ENCODE assay signal across 22 mouse cellular contexts in the genomic region with DNA sequence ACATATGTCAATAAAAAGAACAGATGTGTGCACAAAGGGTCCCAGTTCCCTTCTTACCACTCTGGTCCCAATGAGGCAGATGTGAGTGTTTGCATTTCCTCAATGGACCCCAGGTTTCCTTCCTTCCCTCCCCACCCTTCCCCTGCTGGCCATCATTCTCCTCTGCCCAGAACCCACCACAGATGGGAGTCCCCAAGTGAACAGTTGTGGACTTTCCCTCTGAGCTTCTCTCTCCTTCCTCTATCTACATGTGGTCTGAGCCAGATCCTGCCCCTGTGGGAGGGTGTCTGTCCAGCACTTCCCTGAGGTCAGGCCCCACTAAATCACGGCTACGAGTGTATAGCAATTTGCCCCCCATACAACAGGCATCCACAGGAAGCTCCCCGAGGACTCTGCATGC. TPM values are rescaled to one million over a fixed set of nuclear protein-coding genes. Genes with fewer than 3 reads are reported as not detected.
"Had no signal": no experiment of that assay in that cellular context is flagged by ENCODE, and none has a peak within 500 bp of the region (broad histone marks: within the 10 kb centered on the region; RNA-seq: fewer than 3 reads in every experiment).

No protein-coding gene starts in this region.

- ATAC-seq: liver, postnatal 0 days; lung, postnatal 0 days had no signal

- H3K36me3 ChIP-seq: midbrain, embryonic 12.5 days; neural tube, embryonic 12.5 days; stomach, embryonic 15.5 days had no signal

- H3K9ac ChIP-seq: liver, embryonic 15.5 days; liver, postnatal 0 days; lung, embryonic 15.5 days; midbrain, embryonic 12.5 days; neural tube, embryonic 12.5 days; stomach, embryonic 15.5 days had no signal

- H3K4me2 ChIP-seq: liver, embryonic 15.5 days; lung, embryonic 15.5 days; midbrain, embryonic 12.5 days; neural tube, embryonic 12.5 days; stomach, embryonic 15.5 days had no signal

- H3K27me3 ChIP-seq: liver, embryonic 15.5 days; lung, embryonic 15.5 days; megakaryocyte, embryonic 14.5 days; midbrain, embryonic 12.5 days; neural tube, embryonic 12.5 days; stomach, embryonic 15.5 days had no signal

- H3K9me3 ChIP-seq: liver, embryonic 15.5 days; lung, embryonic 15.5 days; midbrain, embryonic 12.5 days; neural tube, embryonic 12.5 days; stomach, embryonic 15.5 days had no signal

- H3K27ac ChIP-seq: liver, embryonic 15.5 days; lung, embryonic 15.5 days; macrophage; midbrain, embryonic 12.5 days; neural tube, embryonic 12.5 days; stomach, embryonic 15.5 days; stomach, postnatal 0 days had no signal

- H3K4me1 ChIP-seq: midbrain, embryonic 12.5 days; neural tube, embryonic 12.5 days had no signal

- H3K4me3 ChIP-seq: liver, embryonic 15.5 days; lung, embryonic 15.5 days; megakaryocyte, embryonic 14.5 days; midbrain, embryonic 12.5 days; neural tube, embryonic 12.5 days; stomach, embryonic 15.5 days had no signal

- DNase-seq: liver, postnatal 0 days; lung, adult 2 months; lung, postnatal 14 days; lung, postnatal 36 days; midbrain, embryonic 14.5 days; right cerebral cortex, postnatal 14 days; thymus, adult 2 months; thymus, postnatal 25 days; thymus, postnatal 4 days had no signal

RNA-seq across cellular contexts. Expression of gene Gm10974, which starts 10.8 kb away (rescaled TPM):
- polyA plus RNA-seq: liver, embryonic 15.5 days; liver, postnatal 0 days; lung, adult 2 months; lung, embryonic 15.5 days; lung, postnatal 0 days; macrophage; midbrain, embryonic 12.5 days; midbrain, embryonic 14.5 days; midbrain, postnatal 0 days; neural tube, embryonic 12.5 days; neural tube, embryonic 14.5 days; stomach, embryonic 15.5 days; stomach, postnatal 0 days; testis, adult 2 months; thymus, adult 2 months; urinary bladder, adult 2 months had no signal
